Mouse (Mus musculus) lung, embryonic 16.5 days (tissue): Measurements from ENCODE around the gene C8g. TPM values are rescaled to one million over a fixed set of nuclear protein-coding genes. Genes with fewer than 3 reads are reported as not detected.
A peak's percentile ranks its signal among the peaks of the same experiment; 100 is the strongest.

Experiments used
- ATAC-seq: fragments of 200-750 bp; cut with Nextera tagmentation; 2 replicates; pipeline ENCODE4 v1.8.0; 2017; ENCODE audit warnings: low read depth, mild to moderate bottlenecking, moderate library complexity
- H3K27ac ChIP-seq: fragments of 300-500 bp; sonication (generic); 2 replicates; pipeline ENCODE4 v1.5.1; 2014; ENCODE audit warnings: mild to moderate bottlenecking, control low read depth, low read length
- H3K27me3 ChIP-seq: fragments of 300-500 bp; sonication (generic); 2 replicates; pipeline ENCODE4 v1.6.1; 2014; ENCODE audit warnings: low read depth, low read length, mixed read lengths; ENCODE audit not compliant: control insufficient read depth, insufficient read depth
- H3K36me3 ChIP-seq: fragments of 300-500 bp; sonication (generic); 2 replicates; pipeline ENCODE4 v1.6.1; 2014; ENCODE audit warnings: low read length; ENCODE audit not compliant: control insufficient read depth, insufficient read depth
- H3K4me1 ChIP-seq: fragments of 300-500 bp; sonication (generic); replicated peaks from 2 replicates; pipeline ENCODE4 v1.6.1; 2014; ENCODE audit warnings: low read length, mixed read lengths; ENCODE audit not compliant: control insufficient read depth, insufficient read depth
- H3K4me2 ChIP-seq: fragments of 300-500 bp; sonication (generic); 2 replicates; pipeline ENCODE4 v1.6.1; 2014; ENCODE audit warnings: low read depth, low read length, control low read depth
- H3K4me3 ChIP-seq: fragments of 300-500 bp; sonication (generic); 2 replicates; pipeline ENCODE4 v1.5.1; 2014; ENCODE audit warnings: mild to moderate bottlenecking, low read length, control low read depth
- H3K9ac ChIP-seq: fragments of 300-500 bp; sonication (generic); 2 replicates; pipeline ENCODE4 v1.6.1; 2014; ENCODE audit warnings: low read length, control low read depth
- H3K9me3 ChIP-seq: fragments of 300-500 bp; sonication (generic); 2 replicates; pipeline ENCODE4 v1.6.1; 2016; ENCODE audit warnings: low read length; ENCODE audit not compliant: control insufficient read depth
- WGBS: fragments of 180-500 bp; shearing (Covaris S2); extraction: QIAGEN DNeasy Blood & Tissue Kit; methylation state at CpG from one replicate; pipeline ENCODE4 v1.1.7; 2014; 5-methylcytosine and 5-hydroxymethylcytosine counted together
- polyA plus RNA-seq: library from polyadenylated mRNA; unstranded; fragments of >200 nt; fragmentation: Nextera tagmentation; extraction: Ambion mirVana; gene quantifications from 2 replicates; pipeline ENCODE4 v1.2.1, GENCODE M21; 2015

Gene C8g
- 6.5 and 7.3 TPM in 2 replicates for polyA plus RNA-seq

DNA sequence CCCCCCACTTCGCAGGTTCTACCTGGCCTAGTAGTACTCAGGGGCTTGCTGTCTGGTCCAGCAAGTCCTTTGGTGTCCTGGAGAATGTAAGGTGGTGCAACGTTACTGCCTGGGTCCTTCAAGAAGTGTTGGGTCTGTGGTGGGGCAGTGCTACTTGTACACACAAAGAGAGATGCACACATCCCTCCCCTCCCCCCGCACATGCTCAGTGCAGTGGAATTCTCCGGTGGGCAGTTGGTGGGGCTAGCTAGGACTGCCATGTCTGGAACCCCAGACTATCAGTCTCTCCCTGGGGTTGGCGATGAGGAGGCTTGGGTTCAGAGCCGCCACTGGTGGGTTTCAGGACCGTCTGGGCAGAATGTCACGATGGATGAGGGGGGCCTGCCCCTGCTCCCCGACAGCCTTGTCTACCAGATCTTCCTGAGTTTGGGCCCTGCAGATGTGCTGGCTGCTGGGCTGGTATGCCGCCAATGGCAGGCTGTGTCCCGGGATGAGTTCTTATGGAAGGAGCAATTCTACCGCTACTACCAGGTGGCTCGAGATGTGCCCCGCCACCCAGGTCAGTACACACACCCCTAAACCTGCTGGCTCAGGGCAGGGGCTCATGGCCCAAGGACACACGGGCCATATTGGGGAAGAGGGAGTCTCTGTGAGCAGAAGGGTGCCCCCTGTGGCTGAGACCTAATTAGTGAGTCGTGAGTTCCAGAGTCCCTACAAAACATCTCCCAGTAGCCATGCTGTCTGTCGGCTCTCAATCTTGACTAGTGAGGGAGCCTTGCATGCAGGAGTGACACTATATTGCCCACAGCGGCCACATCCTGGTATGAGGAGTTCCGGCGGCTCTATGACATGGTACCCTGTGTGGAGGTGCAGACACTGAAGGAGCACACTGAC is at the start of gene C8g:
Gene C8g, minus strand, starts transcription at position 127 of the 894 bp plus-strand sequence.
- ATAC-seq: no peak
- H3K27me3 ChIP-seq: no peaks in the 10 kb centered on the region
- H3K4me3 ChIP-seq: peak within 1 kb of the TSS; percentile 87
- 67% methylated on average over 20 of the region's 20 CpGs for WGBS
- H3K4me2 ChIP-seq: peak within 1 kb of the TSS; percentile 97
- peaks cover 16% of the 10 kb centered on the region for H3K36me3 ChIP-seq
- no peaks in the 10 kb centered on the region for H3K9me3 ChIP-seq
- peaks cover 14% of the 10 kb centered on the region for H3K4me1 ChIP-seq
- H3K9ac ChIP-seq: peak within 1 kb of the TSS; percentile 92
- peak within 1 kb of the TSS; percentile 28; the same call in 1 of the 2 replicates for H3K27ac ChIP-seq

- Histone ChIP-seq H3K9ac (no peak overlapping the region), H3K36me3 (no peaks in the 10 kb centered on the region), H3K4me3 (no peak overlapping the region), H3K27ac (no peak overlapping the region), H3K9me3 (no peaks in the 10 kb centered on the region), H3K4me1 (peaks cover 4% of the 10 kb centered on the region), H3K4me2 (no peak overlapping the region), H3K27me3 (no peaks in the 10 kb centered on the region)
- no peak for ATAC-seq
- 18% methylated on average over 5 of the region's 5 CpGs for WGBS
These were observed 49.7 kb upstream of the C8g start for GRCm38 (mm10) chr2:25551186-25551585.

GRCm38 (mm10) chr2:25549021-25549991 is 47.8 kb upstream of the C8g start:
- no peak for ATAC-seq
- Histone ChIP-seq H3K9me3 (no peaks in the 10 kb centered on the region), H3K27me3 (no peaks in the 10 kb centered on the region), H3K4me3 (no peak overlapping the region), H3K36me3 (no peaks in the 10 kb centered on the region), H3K27ac (no peak overlapping the region), H3K4me2 (no peak overlapping the region), H3K4me1 (peaks cover 11% of the 10 kb centered on the region), H3K9ac (no peak overlapping the region)
- WGBS: 61% methylated on average over 9 of the region's 9 CpGs

DNA sequence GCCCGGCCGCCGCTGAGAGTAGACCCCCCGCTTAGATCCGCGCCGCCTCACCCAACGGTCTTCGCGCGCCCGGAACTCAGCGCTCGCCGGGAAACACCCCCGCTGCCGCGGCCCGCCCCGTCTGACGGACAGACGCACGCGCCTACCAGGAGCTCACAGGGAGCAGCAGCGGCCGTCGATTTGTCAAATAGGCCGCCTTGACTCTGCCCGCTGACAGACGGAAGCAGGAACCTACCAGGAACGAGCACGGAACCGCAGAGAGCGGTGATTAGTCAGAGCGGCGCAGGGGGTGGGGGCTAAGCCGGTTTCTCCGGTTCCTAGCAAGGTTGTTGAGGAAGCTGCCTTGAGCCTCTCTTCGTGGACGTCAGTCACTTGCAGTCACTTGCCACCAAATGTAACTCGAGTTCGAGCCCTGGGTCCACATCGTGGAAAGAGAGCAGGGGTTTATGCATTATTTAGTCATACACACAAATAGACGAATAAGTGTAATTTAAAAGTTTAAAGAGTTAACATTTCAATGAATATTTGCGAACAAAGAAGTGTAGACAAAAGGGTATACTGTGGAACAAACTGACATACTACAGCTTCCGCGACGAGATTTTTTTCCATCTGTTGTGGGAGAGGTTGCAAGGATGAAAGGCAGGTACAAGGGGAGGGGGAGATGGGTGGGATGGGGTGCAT is 45.4 kb upstream of the C8g start, which contains the start of gene Traf2:
Gene Traf2, minus strand, starts transcription at position 130 of the 681 bp plus-strand sequence.
- H3K9ac ChIP-seq: peak within 1 kb of the TSS; percentile 86
- ATAC-seq: peak; percentile 100
- WGBS: 3% methylated on average over 44 of the region's 48 CpGs

GRCm38 (mm10) chr2:25545996-25546810 is 44.7 kb upstream of the C8g start:
- peak; percentile 79 for ATAC-seq
- H3K9me3 ChIP-seq: no peaks in the 10 kb centered on the region
- H3K4me3 ChIP-seq: peak overlapping the region; percentile 76
- peak overlapping the region; percentile 86 for H3K9ac ChIP-seq
- peaks cover 11% of the 10 kb centered on the region for H3K4me1 ChIP-seq
- no peaks in the 10 kb centered on the region for H3K36me3 ChIP-seq
- WGBS: 5% methylated on average over 38 of the region's 43 CpGs
- H3K27me3 ChIP-seq: no peaks in the 10 kb centered on the region
- H3K4me2 ChIP-seq: peak overlapping the region; percentile 85
- H3K27ac ChIP-seq: peak overlapping the region; percentile 69

More for the DNA sequence above, 45.4 kb upstream of the C8g start, which contains the start of gene Traf2:
- peak within 1 kb of the TSS; percentile 69 for H3K27ac ChIP-seq
- no peaks in the 10 kb centered on the region for H3K9me3 ChIP-seq
- peaks cover 11% of the 10 kb centered on the region for H3K4me1 ChIP-seq
- H3K36me3 ChIP-seq: no peaks in the 10 kb centered on the region
- H3K27me3 ChIP-seq: no peaks in the 10 kb centered on the region
- H3K4me2 ChIP-seq: peak within 1 kb of the TSS; percentile 85
- peak within 1 kb of the TSS; percentile 76 for H3K4me3 ChIP-seq

DNA sequence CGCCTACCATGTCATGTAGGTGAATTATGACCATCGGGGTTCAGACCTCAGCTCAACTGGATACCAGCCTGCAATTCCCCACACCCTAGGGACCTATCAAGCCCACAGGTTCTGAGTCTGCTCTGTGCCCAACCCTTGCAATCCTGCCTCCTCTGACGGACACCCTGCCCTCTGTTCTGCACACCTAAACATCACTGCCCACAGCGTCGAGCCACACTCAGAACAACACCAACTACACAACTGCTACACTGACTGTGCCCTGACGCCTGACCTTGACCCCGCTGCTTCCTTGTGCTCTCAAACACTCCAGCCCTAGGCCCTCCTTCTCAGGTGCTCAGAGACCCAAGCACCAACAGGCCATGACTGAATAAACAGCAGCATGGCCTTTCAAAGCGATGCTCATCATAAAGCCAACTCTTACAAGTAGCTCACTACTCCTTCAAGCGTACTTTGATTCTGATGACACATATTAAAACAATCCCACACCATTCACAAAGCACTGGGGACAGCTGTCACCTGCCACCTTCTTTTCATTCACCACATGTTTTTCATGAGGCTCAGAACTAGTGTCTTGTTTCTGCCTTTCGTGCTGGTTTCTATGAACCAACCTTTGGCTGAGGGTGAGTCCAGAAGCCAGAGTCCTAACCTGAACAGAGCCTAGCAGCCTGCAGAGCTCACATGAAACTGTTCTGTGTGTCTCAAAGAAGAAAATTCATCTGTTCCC is 40.3 kb upstream of the C8g start:
- Histone ChIP-seq H3K27me3 (no peaks in the 10 kb centered on the region), H3K4me2 (no peak overlapping the region), H3K4me3 (no peak overlapping the region), H3K4me1 (peaks cover 8% of the 10 kb centered on the region; the same call in 1 of the 2 replicates), H3K9me3 (no peaks in the 10 kb centered on the region), H3K27ac (no peak overlapping the region), H3K36me3 (no peaks in the 10 kb centered on the region; the same call in 1 of the 2 replicates), H3K9ac (no peak overlapping the region)
- 58% methylated on average over 10 of the region's 10 CpGs for WGBS
- ATAC-seq: no peak

- no peak overlapping the region for H3K9ac ChIP-seq
- no peak overlapping the region for H3K4me2 ChIP-seq
- H3K4me1 ChIP-seq: peaks cover 2% of the 10 kb centered on the region; the same call in 1 of the 2 replicates
- H3K27ac ChIP-seq: no peak overlapping the region
- peaks cover 9% of the 10 kb centered on the region for H3K36me3 ChIP-seq
- no peaks in the 10 kb centered on the region for H3K9me3 ChIP-seq
- no peak for ATAC-seq
- WGBS: 92% methylated on average over 4 of the region's 4 CpGs
- no peaks in the 10 kb centered on the region for H3K27me3 ChIP-seq
- no peak overlapping the region for H3K4me3 ChIP-seq
These were observed 39.0 kb upstream of the C8g start for GRCm38 (mm10) chr2:25540541-25540948.
